Mouse (Mus musculus): ENCODE data around the gene Zfp488. TPM values are rescaled to one million over a fixed set of nuclear protein-coding genes. Genes with fewer than 3 reads are reported as not detected.
A peak's percentile ranks its signal among the peaks of the same experiment; 100 is the strongest.

The Zfp488 gene
- polyA plus RNA-seq, 1 experiment, result not detected

DNA sequence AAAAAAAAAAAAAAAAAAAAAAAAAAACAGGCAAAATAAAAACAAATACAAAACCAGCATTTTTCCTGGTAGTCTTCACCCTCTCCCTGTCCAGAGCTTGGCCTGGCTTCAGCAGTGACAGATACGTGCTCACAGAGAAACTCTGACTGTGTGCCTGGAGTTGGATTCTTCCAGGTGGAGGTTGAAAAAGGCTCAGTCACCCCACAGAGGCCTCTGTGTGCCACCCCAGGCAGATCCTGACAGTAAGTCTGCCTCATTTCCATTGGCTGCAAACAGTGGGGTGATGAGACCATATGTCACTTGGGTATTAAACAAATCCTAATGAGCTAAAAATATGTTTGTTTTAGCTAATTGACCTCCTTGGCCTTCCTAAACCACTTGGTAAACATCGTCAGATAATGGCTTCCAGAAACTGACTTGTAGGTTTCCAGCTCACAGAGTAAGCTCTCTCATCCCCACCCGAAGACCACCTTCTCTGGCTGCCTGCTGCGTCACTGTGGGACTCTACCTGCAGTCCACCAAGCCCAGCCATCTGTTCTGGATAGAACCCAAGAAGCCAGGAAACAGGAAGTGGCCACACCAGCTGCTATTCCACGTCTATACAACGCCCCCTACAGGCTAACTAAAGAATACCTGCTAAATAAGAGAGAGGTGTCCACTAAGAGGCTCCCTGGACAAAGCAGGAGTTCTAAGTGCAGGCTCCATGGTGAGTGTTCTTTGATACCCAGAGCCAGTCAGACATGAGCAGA, 26.2 kb downstream of the Zfp488 start:
- no peaks in the 10 kb centered on the region for H3K36me3 ChIP-seq (ENCODE audit: control insufficient read depth, insufficient read depth, low read length)
- 37% methylated on average over 6 of the region's 6 CpGs for WGBS

DNA sequence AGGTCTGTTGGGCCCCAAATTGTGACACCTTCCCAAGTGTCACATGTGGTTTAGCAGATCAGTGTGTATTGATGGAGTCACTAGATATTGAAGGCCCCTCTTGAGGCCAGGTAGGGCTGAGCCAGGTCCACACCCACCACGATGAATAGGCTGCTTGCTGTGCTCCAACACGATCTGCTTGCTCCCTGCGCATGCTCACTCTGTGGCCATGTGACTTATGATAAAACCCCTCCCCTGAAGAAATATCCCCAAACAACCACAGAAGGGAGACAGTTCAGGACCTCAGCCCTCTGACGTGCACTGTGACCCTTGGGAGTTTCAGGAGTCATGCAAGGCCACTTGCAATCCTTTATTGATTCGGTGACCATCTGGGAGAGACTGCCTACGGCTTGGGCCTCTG, 32.4 kb downstream of the Zfp488 start:
- Histone ChIP-seq H3K4me1 (ENCODE audit: control insufficient read depth, insufficient read depth, insufficient read length, low read length) (no peaks in the 10 kb centered on the region), H3K4me3 (ENCODE audit: low read depth, low read length) (no peak overlapping the region), H3K36me3 (ENCODE audit: control insufficient read depth, insufficient read depth, low read length) (no peaks in the 10 kb centered on the region), H3K27me3 (ENCODE audit: control insufficient read depth, insufficient read depth, low read length) (no peaks in the 10 kb centered on the region), H3K27ac (ENCODE audit: insufficient read depth, low read depth, low read length) (no peak overlapping the region)
- 51% methylated on average over 6 of the region's 6 CpGs for WGBS
- TF ChIP-seq POLR2A (IDR thresholded peaks at IDR 0.05; ENCODE audit: low read depth, low read length), result no peak
- TF ChIP-seq CTCF (IDR thresholded peaks at IDR 0.05; ENCODE audit: extremely low read depth, insufficient read length, insufficient replicate concordance, low read depth, low read length), result no peak

More for the DNA sequence above, 26.2 kb downstream of the Zfp488 start:
- Histone ChIP-seq H3K4me1 (ENCODE audit: control insufficient read depth, insufficient read depth, insufficient read length, low read length) (no peaks in the 10 kb centered on the region), H3K27me3 (ENCODE audit: control insufficient read depth, insufficient read depth, low read length) (no peaks in the 10 kb centered on the region), H3K4me3 (ENCODE audit: low read depth, low read length) (no peak overlapping the region), H3K27ac (ENCODE audit: insufficient read depth, low read depth, low read length) (no peak overlapping the region)
- TF ChIP-seq POLR2A (IDR thresholded peaks at IDR 0.05; ENCODE audit: low read depth, low read length), result no peak

DNA sequence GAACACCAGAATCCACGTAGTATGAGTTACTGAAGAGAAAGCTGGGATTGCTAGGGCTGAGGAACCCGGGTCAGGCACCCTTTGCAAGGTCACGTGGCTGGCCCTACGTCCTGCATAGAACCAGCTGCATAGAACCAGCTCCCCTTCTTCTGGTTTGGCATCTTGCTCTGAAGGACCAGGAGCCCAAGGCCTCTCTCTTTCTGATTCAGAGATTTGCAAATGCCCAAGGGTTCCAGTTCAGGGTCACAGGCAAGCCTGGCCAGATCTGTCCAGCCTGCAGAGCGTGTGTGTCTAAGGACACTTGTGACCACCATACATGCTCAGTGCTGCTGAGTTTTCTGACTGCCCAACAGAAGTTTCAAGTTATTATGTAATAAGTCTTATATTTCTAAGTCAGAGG, 36.3 kb downstream of the Zfp488 start:
- no peaks in the 10 kb centered on the region for H3K4me1 ChIP-seq (ENCODE audit: control insufficient read depth, insufficient read depth, insufficient read length, low read length)
- H3K36me3 ChIP-seq (ENCODE audit: control insufficient read depth, insufficient read depth, low read length), result no peaks in the 10 kb centered on the region
- no peaks in the 10 kb centered on the region for H3K27me3 ChIP-seq (ENCODE audit: control insufficient read depth, insufficient read depth, low read length)
- H3K4me3 ChIP-seq (ENCODE audit: low read depth, low read length), result no peak overlapping the region
- H3K27ac ChIP-seq (ENCODE audit: insufficient read depth, low read depth, low read length), result no peak overlapping the region
- 64% methylated on average over 5 of the region's 5 CpGs for WGBS
- TF ChIP-seq POLR2A (IDR thresholded peaks at IDR 0.05; ENCODE audit: low read depth, low read length) (no peak), CTCF (IDR thresholded peaks at IDR 0.05; ENCODE audit: extremely low read depth, insufficient read length, insufficient replicate concordance, low read depth, low read length) (no peak)

DNA sequence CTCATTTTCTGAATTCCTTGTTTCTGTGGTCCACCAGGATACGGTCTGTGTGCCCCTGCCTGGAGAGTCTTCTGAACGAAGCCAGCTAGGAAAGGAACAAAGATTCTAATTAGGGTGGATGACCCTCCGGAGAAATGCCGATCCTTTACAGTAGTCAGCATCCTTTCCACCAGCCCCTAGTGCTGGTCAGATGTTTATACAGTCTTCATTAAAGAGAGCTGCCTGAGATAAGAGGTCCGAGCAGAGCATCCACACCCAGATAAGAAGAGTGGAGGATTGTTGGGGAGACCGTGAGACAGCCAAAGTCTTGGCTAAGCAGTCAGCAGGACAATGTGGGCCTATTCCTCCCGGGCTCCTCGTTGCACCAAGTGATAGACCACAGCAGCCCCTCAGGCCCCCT, 37.8 kb downstream of the Zfp488 start, which contains the start of gene Gdf2:
Gene Gdf2 (plus strand): TSS at position 301 of the 400 bp plus-strand sequence.
- WGBS, result 39% methylated on average over 8 of the region's 8 CpGs
- TF ChIP-seq POLR2A (IDR thresholded peaks at IDR 0.05; ENCODE audit: low read depth, low read length), result no peak
- no peak for TF ChIP-seq CTCF (IDR thresholded peaks at IDR 0.05; ENCODE audit: extremely low read depth, insufficient read length, insufficient replicate concordance, low read depth, low read length)
- Histone ChIP-seq H3K27ac (ENCODE audit: insufficient read depth, low read depth, low read length) (no peak within 1 kb of the TSS), H3K36me3 (ENCODE audit: control insufficient read depth, insufficient read depth, low read length) (no peaks in the 10 kb centered on the region), H3K27me3 (ENCODE audit: control insufficient read depth, insufficient read depth, low read length) (no peaks in the 10 kb centered on the region), H3K4me1 (ENCODE audit: control insufficient read depth, insufficient read depth, insufficient read length, low read length) (no peaks in the 10 kb centered on the region), H3K4me3 (ENCODE audit: low read depth, low read length) (no peak within 1 kb of the TSS)

DNA sequence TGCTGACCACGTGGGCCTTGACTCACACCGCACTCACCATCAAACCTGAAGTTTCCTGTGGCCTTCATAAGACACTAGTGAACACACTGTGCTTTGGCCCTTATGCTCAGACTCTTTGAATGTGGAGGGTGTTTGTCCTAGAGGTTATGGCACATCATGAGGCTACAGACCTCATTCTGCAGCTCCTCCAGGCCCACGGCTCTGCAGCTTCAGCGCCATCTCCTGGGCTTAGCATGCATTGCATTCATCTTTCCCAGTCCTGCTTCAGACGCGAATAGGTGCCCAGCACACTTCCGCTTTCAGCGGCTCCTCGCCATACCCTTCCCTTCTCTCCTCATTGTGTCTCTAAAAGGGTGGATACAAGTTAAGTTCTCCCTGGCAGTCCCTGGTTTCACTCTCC, 39.4 kb downstream of the Zfp488 start:
- H3K4me3 ChIP-seq (ENCODE audit: low read depth, low read length), result no peak overlapping the region
- 32% methylated on average over 9 of the region's 9 CpGs for WGBS
- H3K36me3 ChIP-seq (ENCODE audit: control insufficient read depth, insufficient read depth, low read length), result no peaks in the 10 kb centered on the region
- H3K4me1 ChIP-seq (ENCODE audit: control insufficient read depth, insufficient read depth, insufficient read length, low read length), result no peaks in the 10 kb centered on the region
- no peaks in the 10 kb centered on the region for H3K27me3 ChIP-seq (ENCODE audit: control insufficient read depth, insufficient read depth, low read length)
- peak; percentile 41; the same call in 1 of the 2 replicates for TF ChIP-seq CTCF (IDR thresholded peaks at IDR 0.05; ENCODE audit: extremely low read depth, insufficient read length, insufficient replicate concordance, low read depth, low read length)
- TF ChIP-seq POLR2A (IDR thresholded peaks at IDR 0.05; ENCODE audit: low read depth, low read length), result no peak
- no peak overlapping the region for H3K27ac ChIP-seq (ENCODE audit: insufficient read depth, low read depth, low read length)

DNA sequence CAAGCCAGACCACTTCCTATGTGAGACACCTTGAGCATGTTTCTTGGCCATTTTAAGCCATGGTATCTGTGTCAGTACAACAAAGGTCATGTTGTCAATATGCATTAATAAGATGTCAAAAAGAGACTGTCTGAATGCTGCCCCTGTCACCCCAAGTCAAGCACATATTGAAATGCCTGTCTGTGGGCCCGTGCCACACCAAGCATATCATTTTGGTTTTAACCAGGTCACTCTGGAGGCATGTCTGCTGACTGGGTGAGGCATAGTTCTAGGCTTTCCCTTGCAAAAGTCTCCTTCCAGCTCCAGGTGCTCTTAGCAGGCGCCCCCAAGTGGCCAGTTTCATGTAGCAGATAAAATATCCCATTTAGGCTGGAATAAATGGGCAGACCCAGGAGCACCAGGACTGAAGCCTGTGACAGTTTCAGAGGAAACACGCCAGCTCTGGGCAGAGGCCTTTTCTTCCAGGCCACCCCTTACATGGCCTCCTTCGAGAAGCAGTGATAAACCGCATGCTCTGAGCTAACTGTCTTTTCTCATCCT, 44.7 kb downstream of the Zfp488 start:
- Histone ChIP-seq H3K27ac (ENCODE audit: insufficient read depth, low read depth, low read length) (no peak overlapping the region), H3K4me1 (ENCODE audit: control insufficient read depth, insufficient read depth, insufficient read length, low read length) (no peaks in the 10 kb centered on the region), H3K4me3 (ENCODE audit: low read depth, low read length) (no peak overlapping the region), H3K27me3 (ENCODE audit: control insufficient read depth, insufficient read depth, low read length) (no peaks in the 10 kb centered on the region), H3K36me3 (ENCODE audit: control insufficient read depth, insufficient read depth, low read length) (no peaks in the 10 kb centered on the region)
- WGBS, result 36% methylated on average over 5 of the region's 5 CpGs
- no peak for TF ChIP-seq POLR2A (IDR thresholded peaks at IDR 0.05; ENCODE audit: low read depth, low read length)
- TF ChIP-seq CTCF (IDR thresholded peaks at IDR 0.05; ENCODE audit: extremely low read depth, insufficient read length, insufficient replicate concordance, low read depth, low read length), result peak; percentile 27; the same call in 1 of the 2 replicates

DNA sequence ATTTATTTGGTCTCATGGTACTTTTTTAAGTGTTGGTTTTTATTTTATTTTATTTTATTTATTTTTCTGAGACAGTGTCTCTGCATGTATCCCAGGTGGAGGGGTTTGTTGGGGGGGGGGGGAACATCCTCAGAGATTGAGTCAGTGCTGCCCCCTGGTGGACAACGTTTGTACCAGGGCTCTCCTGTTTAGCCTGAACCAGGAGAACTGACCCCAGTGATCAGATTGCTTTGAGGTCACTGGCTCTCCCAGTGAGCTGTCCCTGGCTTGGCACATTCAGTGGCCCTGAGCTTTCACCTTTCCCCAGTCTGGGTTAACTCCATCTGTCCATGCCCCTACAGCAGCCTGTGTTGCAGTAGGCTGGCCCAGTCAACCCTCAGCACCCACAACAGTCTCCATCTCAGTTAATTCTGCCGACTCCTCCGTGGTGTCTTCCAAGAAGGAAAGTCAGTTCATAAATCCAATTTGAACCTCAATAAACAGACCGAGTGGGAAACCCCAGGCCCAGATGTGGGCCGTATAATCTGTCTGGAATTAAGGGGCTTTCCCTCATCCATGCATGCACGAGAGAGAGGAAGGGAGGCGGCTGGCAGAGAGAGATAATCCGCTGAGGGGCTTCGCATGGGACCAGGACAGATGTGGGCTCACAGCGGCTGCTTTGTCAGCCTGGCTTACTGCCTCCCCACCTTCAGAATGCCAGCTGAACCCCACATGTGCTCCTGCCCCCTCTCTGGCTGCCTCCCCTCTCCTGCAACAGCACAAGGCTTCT, 45.4 kb downstream of the Zfp488 start:
- H3K36me3 ChIP-seq (ENCODE audit: control insufficient read depth, insufficient read depth, low read length), result no peaks in the 10 kb centered on the region
- WGBS, result 59% methylated on average over 10 of the region's 10 CpGs
- no peaks in the 10 kb centered on the region for H3K27me3 ChIP-seq (ENCODE audit: control insufficient read depth, insufficient read depth, low read length)
- no peak overlapping the region for H3K27ac ChIP-seq (ENCODE audit: insufficient read depth, low read depth, low read length)
- no peak for TF ChIP-seq POLR2A (IDR thresholded peaks at IDR 0.05; ENCODE audit: low read depth, low read length)
- TF ChIP-seq CTCF (IDR thresholded peaks at IDR 0.05; ENCODE audit: extremely low read depth, insufficient read length, insufficient replicate concordance, low read depth, low read length), result peak; percentile 32; the same call in 1 of the 2 replicates
- H3K4me1 ChIP-seq (ENCODE audit: control insufficient read depth, insufficient read depth, insufficient read length, low read length), result no peaks in the 10 kb centered on the region
- H3K4me3 ChIP-seq (ENCODE audit: low read depth, low read length), result no peak overlapping the region
